Mouse (Mus musculus): Measurements from ENCODE around the gene Pttg1. TPM values are rescaled to one million over a fixed set of nuclear protein-coding genes. Genes with fewer than 3 reads are reported as not detected.

The Pttg1 gene
- 153 and 190 TPM in 2 replicates for total RNA-seq (2012; rRNA removed)
- 276 and 337 TPM in 2 replicates for total RNA-seq (2014; rRNA removed)
- 258 and 279 TPM in 2 replicates for polyA plus RNA-seq (2012; ENCODE audit: insufficient read length, low read depth)

GRCm38 (mm10) chr11:43425824-43426413 is at the start of gene Pttg1:
TSS of gene Pttg1 (minus strand) at chr11:43426251.
- H3K4me2 ChIP-seq (ENCODE audit: insufficient read depth, low read depth, poor library complexity, severe bottlenecking): peak within 1 kb of the TSS; percentile 99
- dilution Hi-C loops (cut with MboI; ENCODE audit: extremely low pct_ligation_motif_present, extremely low pct_unique_long_range_greater_than_20kb, low sequenced_read_pairs) (no loop called here), in situ Hi-C loops (cut with MboI; ENCODE audit: low pct_ligation_motif_present, low pct_unique_long_range_greater_than_20kb, low sequenced_read_pairs) (no loop called here)
- H3K27ac ChIP-seq (ENCODE audit: insufficient read depth, low read depth): 0 out of 2 replicates have a peak within 1 kb of the TSS, but pooled peaks have one; percentile 19
- peak within 1 kb of the TSS; percentile 59 to 88 (median 70) for H3K4me3 ChIP-seq (replicated peaks in 1 of 3; ENCODE audit: low read depth in 2 of 3, low read length in 2 of 3, poor library complexity in 1 of 3)
- H3K27me3 ChIP-seq (replicated peaks): no peaks in the 10 kb centered on the region
- peaks cover 12% of the 10 kb centered on the region; the same call in 1 of the 2 replicates for H3K79me2 ChIP-seq (replicated peaks; ENCODE audit: control insufficient read depth, extremely low read depth, insufficient read depth, poor library complexity, severe bottlenecking)
- peak; percentile 95 for DNase-seq (ENCODE audit: extremely low read depth)
- H3K9ac ChIP-seq (ENCODE audit: insufficient read depth, low read depth): peak within 1 kb of the TSS; percentile 83
- H3K9me3 ChIP-seq (replicated peaks; ENCODE audit: low read length): no peaks in the 10 kb centered on the region
- H3K36me3 ChIP-seq (replicated peaks in 1 of 2; ENCODE audit: control insufficient read depth in 1 of 2, insufficient read depth in 1 of 2, low read length in 1 of 2): peaks cover 24 to 34% of the 10 kb centered on the region in 2 experiments
- TF ChIP-seq USF1 (IDR thresholded peaks at IDR 0.05; ENCODE audit: low read depth, low read length) (no peak), POLR2A (IDR thresholded peaks at IDR 0.05; ENCODE audit: low read depth, low read length) (peak; percentile 99), ZNF384 (IDR thresholded peaks at IDR 0.05; ENCODE audit: low read depth, low read length) (no peak), MYC (IDR thresholded peaks at IDR 0.05; ENCODE audit: low read depth, low read length) (no peak), JUND (conservative IDR thresholded peaks at IDR 0.05; ENCODE audit: low read depth, low read length) (no peak), USF2 (conservative IDR thresholded peaks at IDR 0.05; ENCODE audit: low read depth, low read length) (no peak), GABPA (IDR thresholded peaks at IDR 0.05; ENCODE audit: insufficient replicate concordance, low read depth, low read length) (no peak), IRF4 (IDR thresholded peaks at IDR 0.05; ENCODE audit: low read depth, low read length) (no peak), UBTF (IDR thresholded peaks at IDR 0.05; ENCODE audit: low read depth, low read length) (no peak), E2F4 (IDR thresholded peaks at IDR 0.05; ENCODE audit: insufficient replicate concordance, low read depth, low read length) (no peak), MAFK (IDR thresholded peaks at IDR 0.05; ENCODE audit: insufficient replicate concordance, low read length) (no peak), MAX (IDR thresholded peaks at IDR 0.05; ENCODE audit: low read length) (no peak), ELF1 (IDR thresholded peaks at IDR 0.05; ENCODE audit: low read depth, low read length) (no peak), SMC3 (IDR thresholded peaks at IDR 0.05; ENCODE audit: low read depth, low read length) (no peak), TBP (conservative IDR thresholded peaks at IDR 0.05; ENCODE audit: low read depth, low read length) (peak; percentile 90), HCFC1 (IDR thresholded peaks at IDR 0.05; ENCODE audit: low read depth, low read length) (no peak), RAD21 (IDR thresholded peaks at IDR 0.05; ENCODE audit: low read depth, low read length) (no peak), CTCF (conservative IDR thresholded peaks at IDR 0.05 in 1 of 2, IDR thresholded peaks at IDR 0.05 in 1 of 2; ENCODE audit: low read depth in 2 of 2, low read length in 2 of 2) (no peak), MXI1 (IDR thresholded peaks at IDR 0.05; ENCODE audit: low read depth, low read length) (peak; percentile 75; the same call in 1 of the 2 replicates), NELFE (IDR thresholded peaks at IDR 0.05; ENCODE audit: low read depth, low read length) (peak; percentile 97), ZKSCAN1 (IDR thresholded peaks at IDR 0.05; ENCODE audit: borderline replicate concordance, low read depth, low read length) (no peak), MEF2A (IDR thresholded peaks at IDR 0.05; ENCODE audit: borderline replicate concordance, low read depth, low read length) (no peak), ZMIZ1 (IDR thresholded peaks at IDR 0.05; ENCODE audit: low read depth, low read length) (peak; percentile 95), RCOR1 (conservative IDR thresholded peaks at IDR 0.05; ENCODE audit: low read depth, low read length) (no peak), POLR2AphosphoS2 (IDR thresholded peaks at IDR 0.05; ENCODE audit: low read depth, low read length) (peak; percentile 75), TCF12 (IDR thresholded peaks at IDR 0.05; ENCODE audit: low read depth, low read length) (peak; percentile 83; the same call in 1 of the 2 replicates)
- H3K4me1 ChIP-seq (ENCODE audit: control insufficient read depth in 1 of 2, insufficient read depth in 2 of 2): peaks cover 15 to 31% of the 10 kb centered on the region in 2 experiments
